Mouse (Mus musculus) embryonic facial prominence, embryonic 14.5 days (tissue): Measurements from ENCODE around the gene Ppfibp1. TPM values are rescaled to one million over a fixed set of nuclear protein-coding genes. Genes with fewer than 3 reads are reported as not detected.

ENCODE experiments used
- ATAC-seq: fragments of 200-750 bp; cut with Nextera tagmentation; 2 replicates; pipeline ENCODE4 v1.8.0; 2017; ENCODE audit warnings: low read depth, moderate number of reproducible peaks, moderate TSS enrichment
- DNase-seq: peaks from one replicate; pipeline ENCODE4 v3.0.0-alpha.2; 2015; ENCODE audit warnings: low spot score
- H3K27ac ChIP-seq: fragments of 300-500 bp; sonication (generic); replicated peaks from 2 replicates; pipeline ENCODE4 v1.5.1; 2014; ENCODE audit warnings: low read depth, mild to moderate bottlenecking, low read length, moderate library complexity
- H3K27me3 ChIP-seq: fragments of 300-500 bp; sonication (generic); replicated peaks from 2 replicates; pipeline ENCODE4 v1.6.1; 2014; ENCODE audit warnings: low read length; ENCODE audit not compliant: control insufficient read depth, insufficient read depth
- H3K36me3 ChIP-seq: fragments of 300-500 bp; sonication (generic); 2 replicates; pipeline ENCODE4 v1.6.1; 2014; ENCODE audit warnings: low read length, mixed read lengths; ENCODE audit not compliant: control insufficient read depth, insufficient read depth
- H3K4me1 ChIP-seq: fragments of 300-500 bp; sonication (generic); 2 replicates; pipeline ENCODE4 v1.6.1; 2014; ENCODE audit warnings: antibody characterized with exemption, low read length; ENCODE audit not compliant: control insufficient read depth, insufficient read depth
- H3K4me2 ChIP-seq: fragments of 300-500 bp; sonication (generic); 2 replicates; pipeline ENCODE4 v1.6.1; 2014; ENCODE audit warnings: low read depth, mild to moderate bottlenecking, low read length, moderate library complexity, mixed read lengths
- H3K4me3 ChIP-seq: fragments of 300-500 bp; sonication (generic); 2 replicates; pipeline ENCODE4 v1.5.1; 2014; ENCODE audit warnings: low read depth, mild to moderate bottlenecking, low read length
- H3K9ac ChIP-seq: fragments of 300-500 bp; sonication (generic); 2 replicates; pipeline ENCODE4 v1.6.1; 2014; ENCODE audit warnings: low read depth, mild to moderate bottlenecking, low read length, moderate library complexity, mixed read lengths
- H3K9me3 ChIP-seq: fragments of 300-500 bp; sonication (generic); 2 replicates; pipeline ENCODE4 v1.6.1; 2016; ENCODE audit warnings: low read length; ENCODE audit not compliant: control insufficient read depth
- WGBS: fragments of 180-500 bp; shearing (Covaris S2); extraction: QIAGEN DNeasy Blood & Tissue Kit; methylation state at CpG from one replicate; pipeline ENCODE4 v1.1.7; 2014; 5-methylcytosine and 5-hydroxymethylcytosine counted together
- polyA plus RNA-seq: library from polyadenylated mRNA; unstranded; fragments of >200 nt; fragmentation: Nextera tagmentation; extraction: Ambion mirVana; gene quantifications from 2 replicates; pipeline ENCODE4 v1.2.1, GENCODE M21; 2014

Gene Ppfibp1
- polyA plus RNA-seq, 1 experiment from 2014 or later: 55.5 TPM

- peaks cover 11% of the 10 kb centered on the region for H3K36me3 ChIP-seq
- H3K9ac ChIP-seq: no peak overlapping the region
- WGBS: 48% methylated on average over 1 of the region's 1 CpGs
- no peak overlapping the region for H3K4me2 ChIP-seq
- ATAC-seq: no peak
- no peak overlapping the region for H3K4me3 ChIP-seq
- no peak overlapping the region for H3K27ac ChIP-seq
- no peaks in the 10 kb centered on the region for H3K9me3 ChIP-seq
- no peaks in the 10 kb centered on the region for H3K27me3 ChIP-seq
- no peak for DNase-seq
- H3K4me1 ChIP-seq: peaks cover 4% of the 10 kb centered on the region; the same call in 1 of the 2 replicates
These were observed 84.5 kb downstream of the Ppfibp1 start for GRCm38 (mm10) chr6:146972740-146973139.

- H3K36me3 ChIP-seq: peaks cover 11% of the 10 kb centered on the region
- 45% methylated on average over 2 of the region's 2 CpGs for WGBS
- H3K27ac ChIP-seq: no peak overlapping the region
- DNase-seq (no peak), ATAC-seq (no peak)
- H3K9ac ChIP-seq: no peak overlapping the region
- no peaks in the 10 kb centered on the region for H3K4me1 ChIP-seq
- H3K4me2 ChIP-seq: no peak overlapping the region
- H3K27me3 ChIP-seq: no peaks in the 10 kb centered on the region
- no peaks in the 10 kb centered on the region for H3K9me3 ChIP-seq
- no peak overlapping the region for H3K4me3 ChIP-seq
These were observed 85.1 kb downstream of the Ppfibp1 start for GRCm38 (mm10) chr6:146973406-146973805.

GRCm38 (mm10) chr6:146973830-146974229, 85.5 kb downstream of the Ppfibp1 start:
- Histone ChIP-seq H3K9me3 (no peaks in the 10 kb centered on the region), H3K27me3 (no peaks in the 10 kb centered on the region), H3K4me2 (no peak overlapping the region), H3K4me3 (no peak overlapping the region), H3K9ac (no peak overlapping the region), H3K27ac (no peak overlapping the region), H3K36me3 (peaks cover 11% of the 10 kb centered on the region), H3K4me1 (no peaks in the 10 kb centered on the region)
- ATAC-seq (no peak), DNase-seq (no peak)

GRCm38 (mm10) chr6:146976446-146976845, 88.2 kb downstream of the Ppfibp1 start:
- no peak for DNase-seq
- Histone ChIP-seq H3K4me2 (no peak overlapping the region), H3K9me3 (no peaks in the 10 kb centered on the region), H3K27me3 (no peaks in the 10 kb centered on the region), H3K36me3 (peaks cover 11% of the 10 kb centered on the region), H3K4me3 (no peak overlapping the region), H3K27ac (no peak overlapping the region), H3K4me1 (peaks cover 5% of the 10 kb centered on the region), H3K9ac (no peak overlapping the region)
- WGBS: 80% methylated on average over 8 of the region's 8 CpGs
- ATAC-seq: no peak

GRCm38 (mm10) chr6:146978691-146979114, 90.4 kb downstream of the Ppfibp1 start:
- H3K27ac ChIP-seq: no peak overlapping the region
- DNase-seq (peak; percentile 62), ATAC-seq (0 out of 2 replicates have a peak, but pooled peaks have one; percentile 9)
- H3K27me3 ChIP-seq: no peaks in the 10 kb centered on the region
- WGBS: 48% methylated on average over 5 of the region's 5 CpGs
- H3K9me3 ChIP-seq: no peaks in the 10 kb centered on the region
- no peak overlapping the region for H3K4me2 ChIP-seq
- peaks cover 5% of the 10 kb centered on the region for H3K4me1 ChIP-seq
- H3K9ac ChIP-seq: no peak overlapping the region
- H3K4me3 ChIP-seq: no peak overlapping the region
- peaks cover 15% of the 10 kb centered on the region for H3K36me3 ChIP-seq

GRCm38 (mm10) chr6:146979115-146979744, 90.9 kb downstream of the Ppfibp1 start:
- Histone ChIP-seq H3K4me2 (no peak overlapping the region), H3K27me3 (no peaks in the 10 kb centered on the region), H3K4me1 (peaks cover 5% of the 10 kb centered on the region), H3K27ac (peak overlapping the region; percentile 18; the same call in 1 of the 2 replicates), H3K9ac (no peak overlapping the region), H3K36me3 (peaks cover 15% of the 10 kb centered on the region), H3K9me3 (no peaks in the 10 kb centered on the region), H3K4me3 (no peak overlapping the region)
- no peak for DNase-seq
- WGBS: 41% methylated on average over 1 of the region's 1 CpGs
- peak; percentile 33 for ATAC-seq

- Histone ChIP-seq H3K4me2 (no peak overlapping the region), H3K4me3 (no peak overlapping the region), H3K27me3 (no peaks in the 10 kb centered on the region), H3K36me3 (peaks cover 15% of the 10 kb centered on the region), H3K9ac (no peak overlapping the region), H3K4me1 (peaks cover 5% of the 10 kb centered on the region), H3K27ac (0 out of 2 replicates have a peak overlapping the region, but pooled peaks have one; percentile 18), H3K9me3 (no peaks in the 10 kb centered on the region)
- WGBS: 47% methylated on average over 3 of the region's 3 CpGs
- DNase-seq: no peak
- no peak for ATAC-seq
These were observed 91.7 kb downstream of the Ppfibp1 start for GRCm38 (mm10) chr6:146979953-146980352.

GRCm38 (mm10) chr6:146981249-146981835, 93.1 kb downstream of the Ppfibp1 start:
- Histone ChIP-seq H3K4me2 (no peak overlapping the region), H3K9ac (no peak overlapping the region), H3K4me1 (peaks cover 5% of the 10 kb centered on the region), H3K27ac (no peak overlapping the region), H3K9me3 (no peaks in the 10 kb centered on the region), H3K4me3 (no peak overlapping the region), H3K36me3 (peaks cover 15% of the 10 kb centered on the region), H3K27me3 (no peaks in the 10 kb centered on the region)
- ATAC-seq: peak; percentile 13; the same call in 1 of the 2 replicates
- 38% methylated on average over 1 of the region's 1 CpGs for WGBS
- no peak for DNase-seq

- Histone ChIP-seq H3K4me1 (peaks cover 3% of the 10 kb centered on the region), H3K9me3 (no peaks in the 10 kb centered on the region), H3K9ac (no peak overlapping the region), H3K4me2 (no peak overlapping the region), H3K27me3 (no peaks in the 10 kb centered on the region), H3K27ac (no peak overlapping the region), H3K36me3 (peaks cover 5% of the 10 kb centered on the region; the same call in 1 of the 2 replicates), H3K4me3 (no peak overlapping the region)
- 47% methylated on average over 3 of the region's 3 CpGs for WGBS
- ATAC-seq (peak; percentile 68), DNase-seq (peak; percentile 77)
These were observed 96.3 kb downstream of the Ppfibp1 start for GRCm38 (mm10) chr6:146984569-146984968.
